In the genomic region with DNA sequence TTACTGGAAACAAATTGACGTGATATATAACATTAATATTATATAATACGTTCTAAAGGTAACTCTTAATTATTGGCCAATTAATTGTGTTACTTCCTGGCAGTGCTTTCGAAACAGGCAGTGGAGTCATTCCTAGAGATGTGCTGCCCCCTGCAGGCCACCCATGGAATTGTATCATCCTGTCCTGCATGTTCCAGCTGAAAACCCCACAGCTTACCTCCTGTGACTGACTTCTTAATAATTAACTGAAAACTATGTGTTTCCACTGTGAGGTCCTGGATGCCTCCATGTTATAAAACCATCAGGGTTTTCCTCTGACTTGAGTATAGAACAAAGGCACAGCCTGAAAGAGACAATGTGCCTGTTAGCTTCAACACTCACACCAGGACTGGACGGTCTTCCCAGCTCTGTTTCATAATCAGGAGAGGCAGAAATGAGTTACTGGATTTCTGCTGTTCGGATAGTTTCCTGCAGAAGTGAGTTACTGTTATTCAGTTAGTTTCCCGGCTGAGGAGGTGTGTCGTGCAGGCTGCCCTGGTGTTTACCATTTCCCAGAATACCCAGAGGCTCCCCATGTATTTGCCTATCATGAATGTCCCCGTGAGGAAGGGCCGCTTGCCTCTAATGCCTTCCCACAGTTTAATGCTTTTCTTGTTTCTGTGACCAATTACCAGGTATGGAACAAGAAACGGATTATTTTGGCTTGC, we compare ENCODE assay signal across 8 mouse cellular contexts. TPM values are rescaled to one million over a fixed set of nuclear protein-coding genes. Genes with fewer than 3 reads are reported as not detected.
DNase-seq lines count a peak whose midpoint lies in the region; ATAC-seq and TF ChIP-seq lines count a peak whose summit lies in the region.

No protein-coding gene starts in this region.

- DNase-seq in hindbrain, embryonic 14.5 days (ENCODE audit: low spot score) = peak; percentile 88
- peak; percentile 70 to 85 for DNase-seq in cerebellum, adult 2 months
- peak; percentile 82 to 85 for DNase-seq in frontal cortex, postnatal 36 days (ENCODE audit: low spot score in 2 of 2)
- peak; percentile 94 for DNase-seq in kidney, adult 2 months
- peak; percentile 89 for DNase-seq in left cerebral cortex, postnatal 4 days
- peak; percentile 75 for DNase-seq in naive thymus-derived CD4-positive, alpha-beta T cell, adult 2 months (ENCODE audit: low read depth)
- DNase-seq in stomach, postnatal 0 days (ENCODE audit: low spot score) = peak; percentile 90

- peak; percentile 88 for TF ChIP-seq CTCF in cerebellum, adult 2 months (IDR thresholded peaks at IDR 0.05; ENCODE audit: borderline replicate concordance, insufficient read depth, low read depth, low read length)
- peak; percentile 93 for TF ChIP-seq CTCF in kidney, adult 2 months (conservative IDR thresholded peaks at IDR 0.05; ENCODE audit: insufficient read depth, insufficient read length, low read depth, low read length)
- peak; percentile 92 for TF ChIP-seq CTCF in stomach, postnatal 0 days (IDR thresholded peaks at IDR 0.05; ENCODE audit: low read depth)

- 25% methylated on average over 10 of the region's 10 CpGs for WGBS in hindbrain, embryonic 14.5 days
- WGBS in hindbrain, embryonic 13.5 days = 29% methylated on average over 10 of the region's 10 CpGs
- 29% methylated on average over 10 of the region's 10 CpGs for WGBS in cerebellum, adult 2 months
- 19% methylated on average over 10 of the region's 10 CpGs for WGBS in kidney, adult 2 months
- WGBS in stomach, postnatal 0 days = 22% methylated on average over 10 of the region's 10 CpGs

- ATAC-seq in hindbrain, embryonic 14.5 days (ENCODE audit: low FRiP score) = no peak; the same call in 1 of the 2 replicates
- no peak for ATAC-seq in hindbrain, embryonic 13.5 days (ENCODE audit: low FRiP score)
- ATAC-seq in stomach, postnatal 0 days (ENCODE audit: low FRiP score, low TSS enrichment) = peak; percentile 45; the same call in 1 of the 2 replicates

- no peaks in the 10 kb centered on the region for H3K9me3 ChIP-seq in hindbrain, embryonic 14.5 days (ENCODE audit: control insufficient read depth, low read length)
- H3K9me3 ChIP-seq in hindbrain, embryonic 13.5 days = no peaks in the 10 kb centered on the region
- H3K9me3 ChIP-seq in stomach, postnatal 0 days (ENCODE audit: control insufficient read depth, low read length) = no peaks in the 10 kb centered on the region

- H3K4me2 ChIP-seq in hindbrain, embryonic 14.5 days (replicated peaks) = no peak overlapping the region
- no peak overlapping the region for H3K4me2 ChIP-seq in hindbrain, embryonic 13.5 days
- H3K4me2 ChIP-seq in stomach, postnatal 0 days (replicated peaks; ENCODE audit: low read depth) = no peak overlapping the region

- H3K27ac ChIP-seq in hindbrain, embryonic 14.5 days = no peak overlapping the region
- no peak overlapping the region for H3K27ac ChIP-seq in hindbrain, embryonic 13.5 days
- H3K27ac ChIP-seq in cerebellum, adult 2 months (ENCODE audit: insufficient read depth, low read length) = no peak overlapping the region
- peak overlapping the region; percentile 77; the same call in 1 of the 2 replicates for H3K27ac ChIP-seq in kidney, adult 2 months (ENCODE audit: insufficient read depth, low read depth, low read length)
- no peak overlapping the region for H3K27ac ChIP-seq in stomach, postnatal 0 days (replicated peaks)

- no peak overlapping the region for H3K9ac ChIP-seq in hindbrain, embryonic 14.5 days
- H3K9ac ChIP-seq in hindbrain, embryonic 13.5 days = no peak overlapping the region
- H3K9ac ChIP-seq in stomach, postnatal 0 days (ENCODE audit: low read length) = no peak overlapping the region

- intact Hi-C loops in left cerebral cortex, postnatal 4 days (cut with DNase I) = no loop called here

- no peaks in the 10 kb centered on the region for H3K4me1 ChIP-seq in hindbrain, embryonic 14.5 days (replicated peaks; ENCODE audit: control insufficient read depth, insufficient read depth, low read length)
- peaks cover 4% of the 10 kb centered on the region; the same call in 1 of the 2 replicates for H3K4me1 ChIP-seq in hindbrain, embryonic 13.5 days (replicated peaks)
- H3K4me1 ChIP-seq in cerebellum, adult 2 months (ENCODE audit: control insufficient read depth, insufficient read depth, low read length) = no peaks in the 10 kb centered on the region
- H3K4me1 ChIP-seq in kidney, adult 2 months (ENCODE audit: control insufficient read depth, insufficient read depth, low read length) = peaks cover 3% of the 10 kb centered on the region; the same call in 1 of the 2 replicates
- H3K4me1 ChIP-seq in stomach, postnatal 0 days (replicated peaks; ENCODE audit: control insufficient read depth, insufficient read depth) = no peaks in the 10 kb centered on the region

- no peak for TF ChIP-seq POLR2A in cerebellum, adult 2 months (IDR thresholded peaks at IDR 0.05; ENCODE audit: borderline replicate concordance, insufficient read depth, low read length)
- TF ChIP-seq POLR2A in kidney, adult 2 months (IDR thresholded peaks at IDR 0.05; ENCODE audit: low read depth, low read length) = no peak

- no peaks in the 10 kb centered on the region for H3K27me3 ChIP-seq in hindbrain, embryonic 14.5 days (ENCODE audit: control insufficient read depth, insufficient read depth, low read length)
- H3K27me3 ChIP-seq in hindbrain, embryonic 13.5 days = peaks cover 8% of the 10 kb centered on the region; the same call in 1 of the 2 replicates
- H3K27me3 ChIP-seq in cerebellum, adult 2 months (ENCODE audit: control insufficient read depth, insufficient read depth, low read length) = no peaks in the 10 kb centered on the region
- no peaks in the 10 kb centered on the region for H3K27me3 ChIP-seq in kidney, adult 2 months (replicated peaks; ENCODE audit: control insufficient read depth, insufficient read depth, low read length)
- no peaks in the 10 kb centered on the region for H3K27me3 ChIP-seq in stomach, postnatal 0 days (ENCODE audit: control insufficient read depth, insufficient read depth, low read length)

- TF ChIP-seq EP300 in stomach, postnatal 0 days (optimal IDR thresholded peaks at IDR 0.05) = no peak

- no peaks in the 10 kb centered on the region for H3K36me3 ChIP-seq in hindbrain, embryonic 14.5 days (replicated peaks; ENCODE audit: control insufficient read depth, insufficient read depth)
- H3K36me3 ChIP-seq in hindbrain, embryonic 13.5 days = no peaks in the 10 kb centered on the region
- no peaks in the 10 kb centered on the region for H3K36me3 ChIP-seq in kidney, adult 2 months (ENCODE audit: control insufficient read depth, insufficient read depth, low read length)
- no peaks in the 10 kb centered on the region for H3K36me3 ChIP-seq in stomach, postnatal 0 days (ENCODE audit: control insufficient read depth, insufficient read depth, low read length)

- no peak overlapping the region for H3K4me3 ChIP-seq in hindbrain, embryonic 14.5 days (replicated peaks; ENCODE audit: low read length)
- H3K4me3 ChIP-seq in hindbrain, embryonic 13.5 days = no peak overlapping the region
- H3K4me3 ChIP-seq in cerebellum, adult 2 months (replicated peaks; ENCODE audit: insufficient read depth, low read depth, low read length) = no peak overlapping the region
- H3K4me3 ChIP-seq in kidney, adult 2 months (ENCODE audit: insufficient read depth, low read depth, low read length) = no peak overlapping the region
- no peak overlapping the region for H3K4me3 ChIP-seq in stomach, postnatal 0 days (ENCODE audit: low read depth, low read length)

RNA-seq across cellular contexts. Expression of a gene that starts 32.6 kb away (rescaled TPM):
- polyA plus RNA-seq in hindbrain, embryonic 14.5 days (2014; fragmentation: Nextera tagmentation; extraction: Ambion mirVana) = 3.5 and 5.9 TPM in 2 replicates
- polyA plus RNA-seq in hindbrain, embryonic 13.5 days (2015; fragmentation: Nextera tagmentation; extraction: Ambion mirVana) = 3.1 and 3.2 TPM in 2 replicates
- 61.7 and 66.3 TPM in 2 replicates for polyA plus RNA-seq in cerebellum, adult 2 months (2012; rRNA removed)
- polyA plus RNA-seq in kidney, adult 2 months (2012; rRNA removed) = 7.4 and 8.8 TPM in 2 replicates
- 1 to 10 TPM; 1.4 to 1.6 TPM for total RNA-seq in left cerebral cortex, postnatal 4 days (2021)
- polyA plus RNA-seq in stomach, postnatal 0 days (2015; fragmentation: Nextera tagmentation; extraction: Ambion mirVana) = 2.2 and 2.3 TPM in 2 replicates

RNA-seq across cellular contexts. Expression of a gene that starts 35.5 kb away (rescaled TPM):
- polyA plus RNA-seq in hindbrain, embryonic 14.5 days (2014; fragmentation: Nextera tagmentation; extraction: Ambion mirVana) = 4.6 and 5.2 TPM in 2 replicates
- polyA plus RNA-seq in hindbrain, embryonic 13.5 days (2015; fragmentation: Nextera tagmentation; extraction: Ambion mirVana) = 3.8 and 4.0 TPM in 2 replicates
- polyA plus RNA-seq in cerebellum, adult 2 months (2012; rRNA removed) = 4.9 and 5.4 TPM in 2 replicates
- not detected in 2 replicates for polyA plus RNA-seq in kidney, adult 2 months (2012; rRNA removed)
- 10 to 100 TPM; 17.1 to 19.5 TPM for total RNA-seq in left cerebral cortex, postnatal 4 days (2021)
- polyA plus RNA-seq in stomach, postnatal 0 days (2015; fragmentation: Nextera tagmentation; extraction: Ambion mirVana) = 0.06 and 0.07 TPM in 2 replicates
